Mouse (Mus musculus): Measurements from ENCODE around the gene Slc46a2.

- TF ChIP-seq CTCF (IDR thresholded peaks at IDR 0.05; ENCODE audit: borderline replicate concordance, extremely low read depth, insufficient read depth, insufficient read length) (no peak), POLR2A (IDR thresholded peaks at IDR 0.05; ENCODE audit: borderline replicate concordance, extremely low read depth, insufficient read depth, insufficient read length, poor library complexity, severe bottlenecking) (no peak)
These were observed 7.1 kb downstream of the Slc46a2 start for GRCm38 (mm10) chr4:59907657-59908230.
